Mouse (Mus musculus): ENCODE results near the gene Ola1.

DNA sequence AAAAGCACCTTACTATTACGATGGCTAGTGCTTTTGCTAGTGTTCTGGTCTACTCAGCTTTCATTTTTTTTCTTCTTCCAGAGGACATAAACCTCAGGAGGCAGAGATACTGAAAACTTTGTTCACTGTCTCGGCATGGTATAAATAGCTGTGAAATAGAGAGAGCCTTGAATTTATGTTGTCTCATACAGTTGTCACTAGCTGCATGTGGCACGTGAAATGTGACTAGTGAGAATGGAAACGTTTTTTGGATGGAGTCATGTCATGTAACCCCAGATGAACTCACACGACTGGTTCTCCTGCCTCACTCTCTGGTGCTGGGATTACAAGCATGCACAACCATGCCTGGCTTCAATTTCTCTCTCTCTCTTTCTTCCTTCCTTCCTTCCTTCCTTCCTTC, 173.2 kb downstream of the Ola1 start:
- no peak for TF ChIP-seq POLR2A (IDR thresholded peaks at IDR 0.05; ENCODE audit: borderline replicate concordance, extremely low read depth, insufficient read depth, insufficient read length, poor library complexity, severe bottlenecking)
- no peak for TF ChIP-seq CTCF (IDR thresholded peaks at IDR 0.05; ENCODE audit: borderline replicate concordance, extremely low read depth, insufficient read depth, insufficient read length)

All from brain, embryonic 14.5 days (tissue).